Mouse (Mus musculus) CD8-positive naive resting alpha-beta T cell, adult 2 months (primary cell): ENCODE data around the gene Fgf18.

Experiments
- DNase-seq, 2 experiments: peaks; one replicate each; pipeline ENCODE4 v3.0.0; 2022; ENCODE audit warnings: low read depth in 2 of 2, low spot score in 2 of 2

The Fgf18 gene

GRCm38 (mm10) chr11:33119116-33119515 lies 28.1 kb downstream of the Fgf18 start:
- no peak for DNase-seq

- DNase-seq, result no peak
These were observed 28.7 kb downstream of the Fgf18 start for GRCm38 (mm10) chr11:33118480-33118879.

DNA sequence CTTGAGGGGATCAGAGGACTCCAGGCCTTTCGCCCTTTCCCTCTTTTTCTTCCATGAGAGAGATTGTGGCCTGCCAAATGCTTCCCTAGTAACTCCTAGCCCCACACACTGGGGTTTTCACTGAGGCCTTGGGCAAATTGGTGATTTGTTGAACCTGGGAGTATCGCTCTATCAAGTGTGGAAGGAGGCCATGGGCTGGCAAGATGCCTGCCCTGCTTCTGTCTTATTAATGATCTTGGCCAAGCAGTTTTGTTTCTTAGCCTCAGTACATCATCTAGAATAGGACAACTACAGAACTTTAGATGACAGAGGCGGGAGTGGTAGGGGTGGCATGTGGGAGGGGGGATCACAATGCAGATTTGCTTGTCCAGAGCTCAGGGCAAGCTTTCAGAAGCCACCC lies 31.4 kb downstream of the Fgf18 start:
- DNase-seq, result no peak

DNA sequence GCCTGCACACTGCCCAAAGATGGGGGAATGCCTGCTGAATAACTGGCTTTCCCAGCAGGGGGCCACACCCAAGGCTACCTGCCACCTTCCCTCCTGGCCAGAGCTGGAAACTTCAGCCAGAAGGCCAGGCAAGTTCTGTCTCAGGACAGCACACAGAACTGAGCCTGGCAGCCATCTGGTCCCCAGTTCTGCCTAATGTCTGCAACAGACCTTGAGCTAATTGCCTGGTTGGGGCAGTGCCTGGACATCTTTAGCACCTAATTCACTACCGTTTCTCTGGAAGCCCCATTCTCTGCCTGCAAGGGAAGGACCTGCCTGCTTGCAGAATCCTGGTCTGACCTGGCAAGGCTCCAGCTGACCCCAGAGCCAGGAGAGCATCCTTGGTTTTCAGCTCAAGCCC lies 34.8 kb downstream of the Fgf18 start:
- DNase-seq, result no peak

- no peak for DNase-seq
These were observed 37.1 kb downstream of the Fgf18 start for GRCm38 (mm10) chr11:33110111-33110510.

GRCm38 (mm10) chr11:33107540-33107939 lies 39.7 kb downstream of the Fgf18 start:
- no peak for DNase-seq

DNA sequence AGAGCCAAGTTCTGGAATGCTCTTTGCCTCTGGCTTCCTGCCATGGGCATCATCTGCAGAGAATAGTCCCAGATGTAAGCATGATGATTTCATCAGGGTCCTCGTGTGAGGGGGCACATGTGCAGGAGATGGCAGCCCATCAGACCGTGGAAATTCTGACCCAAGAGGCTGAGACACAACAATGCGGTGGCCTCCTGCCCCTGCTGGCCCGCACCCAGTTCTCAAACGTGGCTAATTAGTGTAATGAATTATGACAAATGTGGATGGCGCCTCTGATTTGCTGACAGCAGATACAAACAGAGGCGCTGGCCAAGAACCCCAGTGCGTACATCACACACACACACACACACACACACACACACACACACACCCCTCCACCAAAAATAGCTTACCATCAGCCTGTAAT lies 42.3 kb downstream of the Fgf18 start:
- no peak for DNase-seq

DNA sequence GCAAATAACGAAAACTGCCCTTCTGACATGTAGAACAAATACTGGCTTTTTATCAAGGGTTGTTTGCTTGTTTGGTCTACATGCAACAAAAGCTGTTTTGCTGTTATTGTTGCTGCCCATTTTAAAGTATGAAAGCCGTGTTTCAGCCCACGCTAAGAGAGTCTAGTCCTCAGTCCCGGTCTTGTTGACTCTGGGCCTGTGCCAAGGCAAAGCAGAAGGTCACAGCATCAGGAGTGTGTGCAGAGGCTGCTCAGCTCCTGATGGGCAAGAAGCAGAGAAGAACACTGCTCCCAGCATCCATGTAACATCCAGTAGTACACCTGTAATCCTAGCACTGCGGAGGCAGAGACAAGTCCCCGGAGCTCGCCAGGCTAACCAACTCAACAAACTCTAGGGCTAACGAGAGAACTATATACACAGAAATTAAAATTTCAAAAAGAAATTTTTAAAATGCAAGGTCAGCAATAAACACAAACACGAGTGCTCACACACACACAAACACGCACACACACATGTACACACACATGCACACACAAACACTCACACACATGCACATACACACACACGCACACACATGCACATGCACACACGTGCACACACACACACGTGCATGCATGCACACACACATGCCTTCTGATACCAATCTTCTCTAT lies 43.8 kb downstream of the Fgf18 start:
- DNase-seq, result no peak

DNA sequence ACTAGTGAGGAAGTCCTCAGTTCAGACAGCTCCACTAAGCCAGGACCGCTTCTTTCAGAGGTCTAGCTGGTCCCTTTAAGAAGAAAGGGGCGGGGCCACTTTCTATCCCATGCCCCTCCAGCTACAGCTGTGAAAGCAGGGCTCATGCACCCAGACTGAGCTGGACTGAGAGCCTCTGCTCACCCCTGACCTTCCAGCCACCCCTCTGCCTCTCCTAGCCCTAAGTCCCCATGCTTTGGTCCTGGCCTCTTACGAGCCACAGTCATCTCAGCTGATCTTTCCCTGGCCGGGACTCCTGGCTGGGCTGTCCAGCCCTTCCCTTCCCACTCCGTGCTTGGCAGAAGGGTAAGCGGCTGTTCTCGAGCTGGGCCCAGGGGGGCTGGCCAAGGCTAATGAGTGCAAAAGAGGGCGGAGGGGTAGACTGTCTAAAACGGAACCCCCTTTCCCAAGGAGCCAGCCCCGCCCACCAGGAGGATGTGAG lies 47.1 kb downstream of the Fgf18 start:
- DNase-seq, result no peak

DNA sequence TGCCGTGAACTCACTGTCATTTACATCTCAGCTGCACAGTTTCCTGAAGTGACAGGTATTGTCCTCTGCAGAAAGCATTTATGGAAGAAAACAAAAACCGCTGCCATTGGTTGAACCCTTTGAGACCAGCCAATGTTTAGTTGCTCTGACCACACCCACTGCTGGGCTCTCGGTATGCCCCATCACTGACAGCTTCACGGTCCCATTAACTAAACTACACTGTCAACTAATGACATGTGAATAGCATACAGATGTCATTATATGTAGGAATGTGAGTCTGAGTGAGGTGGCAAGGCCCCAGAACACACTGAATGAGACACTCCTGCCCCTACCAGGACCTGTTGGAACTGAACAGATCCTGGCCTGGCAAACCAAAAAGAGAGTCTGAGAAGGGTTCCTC lies 47.8 kb downstream of the Fgf18 start:
- DNase-seq, result no peak

- DNase-seq, result no peak
These were observed 48.8 kb downstream of the Fgf18 start for GRCm38 (mm10) chr11:33098446-33098845.

DNA sequence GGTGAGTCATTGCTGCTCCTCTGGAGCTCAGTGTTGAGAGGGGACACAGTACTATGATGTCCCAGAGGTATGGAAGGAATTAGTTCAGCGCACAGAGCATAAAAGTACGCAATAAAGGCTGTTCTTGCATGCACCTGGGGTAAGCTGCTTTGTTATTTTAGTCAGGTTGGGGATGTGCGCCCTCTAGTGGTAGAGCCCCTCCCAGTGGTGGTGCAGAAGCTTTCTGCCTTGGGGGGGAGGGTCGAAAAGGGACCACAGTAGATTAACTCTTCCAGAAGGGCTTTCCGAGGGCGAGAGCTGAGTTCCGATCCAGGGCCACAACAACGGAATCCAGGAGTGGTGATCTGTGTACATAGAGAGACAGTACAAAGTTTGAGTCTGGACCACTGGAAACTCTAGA lies 49.3 kb downstream of the Fgf18 start:
- DNase-seq, result peak; percentile 4 to 20

DNA sequence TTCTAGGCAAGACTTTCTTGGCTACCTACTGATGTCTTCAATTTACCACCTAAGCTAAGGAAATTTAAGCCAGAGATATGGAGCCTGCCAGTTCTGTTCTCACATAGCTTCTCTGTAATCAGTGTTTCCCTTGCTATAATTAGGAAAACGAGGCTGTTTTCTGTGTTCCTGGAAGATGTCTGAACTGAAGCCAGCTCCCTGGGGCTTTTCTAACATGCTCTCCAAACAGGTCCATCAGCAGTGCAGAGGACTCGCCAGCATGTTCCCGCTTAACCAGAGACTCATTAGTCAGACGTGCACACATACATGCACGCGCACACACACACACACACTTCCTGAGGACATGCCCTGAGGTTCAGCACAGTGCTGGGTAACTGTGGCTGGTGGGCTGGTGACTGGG lies 57.3 kb downstream of the Fgf18 start:
- no peak for DNase-seq

DNA sequence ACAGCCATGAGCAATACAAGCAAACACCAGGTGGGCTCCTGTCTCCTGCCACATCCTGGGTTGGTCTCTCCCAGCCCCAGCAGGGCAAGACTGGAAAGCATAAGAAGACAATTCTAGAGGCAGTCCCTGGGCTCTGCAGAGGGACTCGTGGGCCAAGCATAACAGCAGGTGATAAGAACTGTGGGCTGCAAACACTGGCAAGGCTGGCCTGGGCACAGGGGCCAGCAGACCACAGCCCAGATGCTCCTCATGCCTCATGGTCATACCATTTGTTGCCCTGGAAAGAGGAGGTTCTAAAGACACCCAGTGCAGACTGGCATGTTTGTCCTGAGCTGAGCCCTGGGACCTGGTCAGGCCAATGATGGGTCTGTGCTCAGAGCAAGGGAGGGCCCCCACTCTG lies 59.0 kb downstream of the Fgf18 start:
- DNase-seq, result no peak

DNA sequence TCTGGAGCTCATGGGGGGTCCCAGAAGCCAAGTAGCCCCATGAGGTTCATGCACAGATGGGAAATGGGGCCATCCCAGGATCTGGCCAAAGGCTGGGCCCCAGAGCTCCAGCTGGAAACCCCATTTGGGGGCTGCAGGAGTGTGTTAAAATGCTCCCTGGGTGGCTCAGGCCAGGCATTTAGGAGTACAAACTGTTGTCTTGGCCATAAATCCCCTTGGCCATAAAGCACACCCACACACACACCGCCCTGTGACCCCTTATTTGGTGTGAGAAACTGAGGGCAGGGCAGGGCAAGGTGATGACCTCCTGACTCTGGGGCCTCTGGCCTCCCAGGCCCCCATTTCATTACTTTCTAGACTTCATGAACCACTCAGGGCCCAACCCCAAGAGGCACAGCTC lies 61.2 kb downstream of the Fgf18 start:
- no peak for DNase-seq

DNA sequence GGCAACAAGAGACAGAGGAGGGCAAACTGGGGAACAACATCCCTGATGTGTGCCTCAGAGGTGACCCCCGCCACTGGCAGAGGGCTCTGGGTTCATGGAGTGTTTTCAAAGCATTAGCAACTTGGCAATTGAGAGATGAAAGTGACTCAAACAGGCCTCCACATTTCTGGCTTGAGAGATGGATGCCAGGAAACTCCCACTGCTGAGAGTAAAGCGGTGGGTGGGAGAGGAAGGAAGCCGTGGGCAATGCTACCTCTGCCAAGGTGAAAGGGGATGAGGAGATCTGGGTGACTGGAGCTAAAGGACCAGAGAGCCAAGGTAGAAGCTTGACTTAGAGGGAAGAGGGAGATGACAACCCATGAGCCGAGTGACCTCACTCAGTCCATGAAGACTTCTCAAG lies 61.7 kb downstream of the Fgf18 start:
- DNase-seq, result no peak

DNA sequence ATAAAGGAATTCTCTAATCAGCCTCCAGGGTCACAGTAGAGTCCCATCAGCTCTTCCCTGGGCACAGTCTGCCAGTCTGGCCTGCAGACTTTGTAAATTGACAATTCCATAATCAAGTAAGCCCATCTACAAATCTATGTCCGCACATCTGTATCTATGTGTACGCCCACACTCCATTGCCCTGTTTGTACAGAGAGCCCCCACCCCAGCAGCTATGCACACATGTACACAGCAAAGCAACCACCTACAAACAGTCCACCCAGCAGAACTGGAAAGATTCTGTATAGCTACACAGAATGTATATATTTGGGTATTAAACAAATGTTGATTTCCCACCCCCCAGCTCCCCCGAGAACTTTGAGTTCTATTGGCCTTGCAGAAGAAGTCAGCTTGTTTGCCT lies 62.1 kb downstream of the Fgf18 start:
- DNase-seq, result no peak

DNA sequence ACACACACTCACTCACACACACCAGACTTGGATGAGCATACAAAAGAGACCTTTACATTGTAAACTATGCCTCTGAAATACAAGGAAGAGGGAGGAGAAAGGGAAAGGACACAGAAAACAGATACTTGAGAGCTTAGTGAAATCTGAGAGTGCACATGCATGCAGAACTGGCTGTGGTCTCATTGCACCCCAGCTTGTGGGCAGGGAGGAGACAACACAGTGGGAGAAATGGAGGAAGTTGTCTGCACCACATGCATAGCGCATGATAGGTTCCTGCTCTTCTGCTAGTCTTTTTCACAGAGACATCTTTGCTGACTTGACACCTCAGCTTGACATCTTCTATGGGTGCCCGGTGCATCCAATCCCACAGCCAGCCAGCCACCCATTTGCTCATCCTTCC lies 63.2 kb downstream of the Fgf18 start:
- DNase-seq, result no peak

- no peak for DNase-seq
These were observed 66.0 kb downstream of the Fgf18 start for GRCm38 (mm10) chr11:33081175-33081574.

DNA sequence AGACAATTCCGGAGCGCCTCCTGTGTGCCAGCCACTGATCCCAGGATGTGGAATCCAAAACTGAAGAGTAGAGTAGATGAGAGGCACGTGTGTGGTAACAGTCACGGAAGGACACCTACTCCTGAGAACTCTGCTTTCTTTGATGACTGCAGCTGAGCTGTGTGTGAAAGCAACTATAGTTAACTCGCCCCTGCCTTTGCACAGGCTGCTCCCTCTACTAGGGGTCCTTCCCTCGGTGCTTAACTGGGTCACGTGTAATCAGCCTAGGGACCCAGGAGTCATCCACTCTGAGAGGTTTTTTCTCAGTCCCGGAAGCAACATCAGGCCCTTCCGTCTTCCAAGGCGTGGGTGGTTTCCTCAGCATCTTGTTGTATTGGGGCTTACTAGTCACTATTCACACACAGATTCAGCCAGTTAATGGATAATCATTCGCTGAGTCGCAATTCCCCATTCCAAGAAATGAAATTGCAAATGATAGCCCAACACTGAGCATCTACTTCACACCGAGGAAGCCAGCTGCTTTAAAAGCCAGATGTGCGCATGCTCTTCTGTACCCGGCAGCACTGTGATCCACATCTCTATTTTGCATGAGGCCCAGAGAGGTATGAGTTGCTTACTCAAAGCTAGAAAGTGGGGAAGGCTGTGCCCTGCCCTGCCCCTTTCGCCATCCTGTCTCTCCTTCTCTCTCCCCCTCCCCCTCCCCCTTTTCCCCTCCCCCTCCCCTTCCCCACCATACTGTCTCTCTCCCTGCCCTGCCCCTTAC lies 67.0 kb downstream of the Fgf18 start:
- DNase-seq, result no peak

DNA sequence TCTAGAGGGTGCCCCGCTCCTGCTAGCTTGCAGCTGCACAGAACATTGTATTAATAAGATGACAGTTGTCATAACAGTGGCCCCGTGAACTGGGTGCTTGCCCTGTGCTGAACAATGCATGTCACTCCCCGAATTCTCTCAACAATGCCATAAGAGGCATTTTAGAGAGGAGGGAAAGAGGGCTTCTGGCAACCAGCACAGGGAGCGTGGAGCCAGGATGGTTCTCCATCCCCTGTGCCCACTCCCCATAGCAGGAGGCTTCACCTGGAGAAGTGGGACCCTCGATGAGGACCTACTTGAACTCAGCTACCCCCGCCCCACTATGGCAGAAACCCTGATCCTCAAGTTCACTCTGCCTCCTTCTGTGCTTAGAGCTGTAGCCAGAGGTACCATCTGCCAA lies 67.8 kb downstream of the Fgf18 start:
- DNase-seq, result no peak

GRCm38 (mm10) chr11:33078036-33078435 lies 69.2 kb downstream of the Fgf18 start:
- no peak for DNase-seq

DNA sequence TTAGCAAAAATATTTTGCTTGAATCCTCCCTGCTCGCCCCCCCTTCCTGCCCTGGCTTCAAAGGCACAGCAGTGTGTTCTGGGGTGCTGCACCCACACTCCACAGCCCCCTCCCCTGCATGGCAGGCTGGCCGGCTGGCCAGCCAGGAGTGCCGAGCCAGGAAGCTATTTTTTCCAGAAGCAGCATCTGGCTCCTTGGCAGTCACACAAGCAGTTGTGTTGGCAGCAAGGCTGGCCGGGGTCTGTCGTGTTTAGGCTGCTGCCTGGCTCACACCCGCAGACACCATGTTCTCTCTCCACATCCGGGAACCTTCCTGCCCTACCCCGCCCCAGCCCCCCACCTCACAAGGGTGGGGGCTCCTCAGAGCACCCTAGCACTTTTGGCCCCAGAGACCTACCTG lies 71.9 kb downstream of the Fgf18 start:
- no peak for DNase-seq
